Mouse (Mus musculus) retina, postnatal 1 day (tissue): ENCODE measurements around the gene Cmc1.

Experiments
- DNase-seq: peaks from one replicate; pipeline ENCODE4 v3.0.0-alpha.2; 2012

Gene Cmc1

GRCm38 (mm10) chr9:118110360-118110710, 39.6 kb downstream of the Cmc1 start:
- DNase-seq: no peak

GRCm38 (mm10) chr9:118109697-118110359, 40.1 kb downstream of the Cmc1 start:
- no peak for DNase-seq

GRCm38 (mm10) chr9:118108527-118109011, 41.4 kb downstream of the Cmc1 start:
- DNase-seq: peak; percentile 55

- no peak for DNase-seq
Observed at GRCm38 (mm10) chr9:118101802-118102201, 48.2 kb downstream of the Cmc1 start.

- DNase-seq: no peak
Observed at GRCm38 (mm10) chr9:118100484-118100883, 49.5 kb downstream of the Cmc1 start.

- DNase-seq: peak; percentile 68
Observed at GRCm38 (mm10) chr9:118099395-118099794, 50.6 kb downstream of the Cmc1 start.

- DNase-seq: peak; percentile 63
Observed at GRCm38 (mm10) chr9:118083834-118084233, 66.1 kb downstream of the Cmc1 start.

- DNase-seq: peak; percentile 22
Observed at GRCm38 (mm10) chr9:118082575-118083431, 67.2 kb downstream of the Cmc1 start.

GRCm38 (mm10) chr9:118073358-118073757, 76.6 kb downstream of the Cmc1 start:
- DNase-seq: no peak

GRCm38 (mm10) chr9:118072101-118072500, 77.9 kb downstream of the Cmc1 start:
- DNase-seq: no peak

- DNase-seq: no peak
Observed at GRCm38 (mm10) chr9:118071337-118071736, 78.6 kb downstream of the Cmc1 start.

GRCm38 (mm10) chr9:118070442-118070841, 79.5 kb downstream of the Cmc1 start:
- DNase-seq: no peak

GRCm38 (mm10) chr9:118059101-118059500, 90.9 kb downstream of the Cmc1 start:
- DNase-seq: no peak

GRCm38 (mm10) chr9:118053286-118053685, 96.7 kb downstream of the Cmc1 start:
- DNase-seq: peak; percentile 68

GRCm38 (mm10) chr9:118045011-118045533, 104.9 kb downstream of the Cmc1 start:
- peak; percentile 18 for DNase-seq

- no peak for DNase-seq
Observed at GRCm38 (mm10) chr9:118043581-118043980, 106.4 kb downstream of the Cmc1 start.

- no peak for DNase-seq
Observed at GRCm38 (mm10) chr9:118042738-118043137, 107.2 kb downstream of the Cmc1 start.

- no peak for DNase-seq
Observed at GRCm38 (mm10) chr9:118041646-118042045, 108.3 kb downstream of the Cmc1 start.

- DNase-seq: no peak
Observed at GRCm38 (mm10) chr9:118041022-118041400, 109.0 kb downstream of the Cmc1 start.

GRCm38 (mm10) chr9:118040218-118041021, 109.6 kb downstream of the Cmc1 start, which contains the start of gene Azi2:
Gene Azi2, plus strand, starts transcription at chr9:118040499.
- DNase-seq: peak; percentile 99

- no peak for DNase-seq
Observed at GRCm38 (mm10) chr9:118034990-118035389, 115.0 kb downstream of the Cmc1 start.

- no peak for DNase-seq
Observed at GRCm38 (mm10) chr9:118031694-118032093, 118.3 kb downstream of the Cmc1 start.

GRCm38 (mm10) chr9:118030252-118030651, 119.7 kb downstream of the Cmc1 start:
- no peak for DNase-seq
